Mouse (Mus musculus) myocyte (in vitro differentiated cells): ENCODE measurements around the gene Tuba8. TPM values are rescaled to one million over a fixed set of nuclear protein-coding genes. Genes with fewer than 3 reads are reported as not detected.

Experiments used
- H3K27me3 ChIP-seq: one replicate; pipeline ENCODE4 v1.6.1; 2011; ENCODE audit not compliant: control insufficient read depth, insufficient read depth, insufficient read length
- H3K36me3 ChIP-seq: one replicate; pipeline ENCODE4 v1.6.1; 2011; ENCODE audit not compliant: control insufficient read depth, insufficient read depth
- H3K4me2 ChIP-seq: one replicate; pipeline ENCODE4 v1.6.1; 2011; ENCODE audit warnings: low read depth, control low read depth
- H3K4me3 ChIP-seq: one replicate; pipeline ENCODE4 v1.5.1; 2011; ENCODE audit warnings: mild to moderate bottlenecking, control low read depth, moderate library complexity
- H3K79me2 ChIP-seq: one replicate; pipeline ENCODE4 v1.6.1; 2011; ENCODE audit not compliant: control insufficient read depth, insufficient read depth
- H3ac ChIP-seq: one replicate; pipeline ENCODE4 v1.6.1; 2011; ENCODE audit not compliant: control insufficient read depth, insufficient read length
- CEBPB ChIP-seq: IDR thresholded peaks from 2 replicates; pipeline ENCODE4 v1.6.1; 2011; ENCODE audit warnings: mild to moderate bottlenecking, moderate library complexity; ENCODE audit not compliant: poor library complexity, insufficient read depth, severe bottlenecking
- E2F4 ChIP-seq: IDR thresholded peaks from one replicate; pipeline ENCODE4 v1.6.1; 2011; ENCODE audit warnings: mild to moderate bottlenecking, control low read depth, moderate library complexity; ENCODE audit not compliant: insufficient read depth
- MAX ChIP-seq: IDR thresholded peaks from one replicate; pipeline ENCODE4 v1.6.1; 2011; ENCODE audit warnings: low read depth, mild to moderate bottlenecking, control low read depth
- MYOD1 ChIP-seq, 3 experiments: IDR thresholded peaks; one replicate each; pipeline ENCODE4 v1.6.1; 2011; ENCODE audit warnings: control low read depth in 2 of 3, low read depth in 2 of 3, mild to moderate bottlenecking in 2 of 3, moderate library complexity in 1 of 3; ENCODE audit not compliant: insufficient read length in 2 of 3, control insufficient read depth in 1 of 3
- MYOG ChIP-seq, 3 experiments: IDR thresholded peaks; one replicate each; pipeline ENCODE4 v1.6.1; 2011; ENCODE audit warnings: control low read depth in 2 of 3, low read depth in 2 of 3, mild to moderate bottlenecking in 2 of 3; ENCODE audit not compliant: insufficient read length in 2 of 3, control insufficient read depth in 1 of 3, insufficient read depth in 1 of 3
- POLR2A ChIP-seq: IDR thresholded peaks from one replicate; pipeline ENCODE4 v1.6.1; 2011; ENCODE audit warnings: low read depth, mild to moderate bottlenecking, control low read depth, moderate library complexity; ENCODE audit not compliant: insufficient read length
- POLR2AphosphoS2 ChIP-seq: IDR thresholded peaks from one replicate; pipeline ENCODE4 v1.6.1; 2011; ENCODE audit warnings: low read depth, control low read depth; ENCODE audit not compliant: insufficient read length
- REST ChIP-seq: IDR thresholded peaks from one replicate; pipeline ENCODE4 v1.6.1; 2011; ENCODE audit warnings: mild to moderate bottlenecking, control low read depth, moderate library complexity; ENCODE audit not compliant: insufficient read depth, insufficient read length
- SRF ChIP-seq: IDR thresholded peaks from one replicate; pipeline ENCODE4 v1.6.1; 2011; ENCODE audit warnings: low read depth; ENCODE audit not compliant: control insufficient read depth, insufficient read length
- TCF12 ChIP-seq: IDR thresholded peaks from one replicate; pipeline ENCODE4 v1.6.1; 2011; ENCODE audit warnings: mild to moderate bottlenecking, control low read depth; ENCODE audit not compliant: poor library complexity, insufficient read depth, severe bottlenecking
- TCF3 ChIP-seq: IDR thresholded peaks from one replicate; pipeline ENCODE4 v1.6.1; 2011; ENCODE audit warnings: low read depth, control low read depth; ENCODE audit not compliant: insufficient read length
- USF1 ChIP-seq: IDR thresholded peaks from one replicate; pipeline ENCODE4 v1.6.1; 2011; ENCODE audit warnings: low read depth, mild to moderate bottlenecking, control low read depth, moderate library complexity
- polyA plus RNA-seq: library from polyadenylated mRNA; unstranded; fragments of >200 nt; fragmentation: generic; extraction: Trizol; gene quantifications from one replicate; pipeline ENCODE4 v1.2.1, GENCODE M21; 2012; ENCODE audit warnings: missing spikeins

Gene Tuba8
- polyA plus RNA-seq, 1 experiment: not detected

- TF ChIP-seq E2F4 (no peak), POLR2AphosphoS2 (no peak), SRF (no peak), POLR2A (no peak), CEBPB (no peak), MAX (no peak), REST (no peak), TCF12 (no peak), USF1 (no peak), TCF3 (no peak), MYOD1 (IDR thresholded peaks at IDR 0.05; ENCODE audit: control insufficient read depth in 1 of 3, insufficient read length in 2 of 3, low read depth in 2 of 3) (no peak), MYOG (IDR thresholded peaks at IDR 0.05; ENCODE audit: control insufficient read depth in 1 of 3, insufficient read depth in 1 of 3, insufficient read length in 2 of 3, low read depth in 2 of 3) (no peak)
- Histone ChIP-seq H3K36me3 (no peaks in the 10 kb centered on the region), H3K4me3 (no peak overlapping the region), H3K27me3 (peaks cover 3% of the 10 kb centered on the region), H3ac (no peak overlapping the region), H3K79me2 (no peaks in the 10 kb centered on the region), H3K4me2 (no peak overlapping the region)
Observed at GRCm38 (mm10) chr6:121262496-121262895, 52.0 kb downstream of the Tuba8 start.

DNA sequence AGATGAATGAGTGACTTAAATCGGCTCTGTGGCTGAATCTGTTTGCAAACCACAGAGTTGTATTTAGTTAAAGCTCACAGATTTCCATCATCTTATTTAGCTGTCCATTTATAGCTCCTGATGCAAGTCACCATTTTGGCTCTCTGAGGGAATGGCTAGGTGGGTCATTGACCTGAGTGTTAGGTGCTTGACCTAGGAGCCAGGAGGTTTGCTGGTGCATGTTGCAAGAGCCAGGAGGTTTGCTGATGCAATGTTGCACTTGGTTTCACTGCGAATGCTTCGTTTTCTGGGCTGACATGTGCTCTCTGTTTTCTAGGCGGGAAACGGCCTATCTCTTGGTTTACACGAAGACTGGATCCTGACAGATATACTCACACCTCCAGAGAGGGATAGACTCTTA lies 59.7 kb downstream of the Tuba8 start:
- no peak overlapping the region for H3K4me2 ChIP-seq
- TF ChIP-seq MYOG (IDR thresholded peaks at IDR 0.05; ENCODE audit: control insufficient read depth in 1 of 3, insufficient read depth in 1 of 3, insufficient read length in 2 of 3, low read depth in 2 of 3) (no peak), CEBPB (0 out of 2 replicates have a peak, but pooled peaks have one; percentile 33), SRF (no peak), MYOD1 (IDR thresholded peaks at IDR 0.05; ENCODE audit: control insufficient read depth in 1 of 3, insufficient read length in 2 of 3, low read depth in 2 of 3) (no peak)
- H3K36me3 ChIP-seq: no peaks in the 10 kb centered on the region
- no peak overlapping the region for H3K4me3 ChIP-seq
- no peaks in the 10 kb centered on the region for H3K79me2 ChIP-seq
- H3K27me3 ChIP-seq: no peaks in the 10 kb centered on the region
- no peak overlapping the region for H3ac ChIP-seq

GRCm38 (mm10) chr6:121271707-121272074 lies 61.2 kb downstream of the Tuba8 start:
- Histone ChIP-seq H3K4me3 (peak overlapping the region; percentile 24), H3ac (no peak overlapping the region), H3K36me3 (no peaks in the 10 kb centered on the region), H3K4me2 (peak overlapping the region; percentile 61), H3K79me2 (no peaks in the 10 kb centered on the region), H3K27me3 (no peaks in the 10 kb centered on the region)
- TF ChIP-seq MAX: no peak
- no peak for TF ChIP-seq TCF3
- no peak for TF ChIP-seq SRF
- TF ChIP-seq MYOD1 (IDR thresholded peaks at IDR 0.05; ENCODE audit: control insufficient read depth in 1 of 3, insufficient read length in 2 of 3, low read depth in 2 of 3): no peak
- TF ChIP-seq TCF12: no peak
- TF ChIP-seq POLR2AphosphoS2: no peak
- no peak for TF ChIP-seq CEBPB
- TF ChIP-seq REST: no peak

DNA sequence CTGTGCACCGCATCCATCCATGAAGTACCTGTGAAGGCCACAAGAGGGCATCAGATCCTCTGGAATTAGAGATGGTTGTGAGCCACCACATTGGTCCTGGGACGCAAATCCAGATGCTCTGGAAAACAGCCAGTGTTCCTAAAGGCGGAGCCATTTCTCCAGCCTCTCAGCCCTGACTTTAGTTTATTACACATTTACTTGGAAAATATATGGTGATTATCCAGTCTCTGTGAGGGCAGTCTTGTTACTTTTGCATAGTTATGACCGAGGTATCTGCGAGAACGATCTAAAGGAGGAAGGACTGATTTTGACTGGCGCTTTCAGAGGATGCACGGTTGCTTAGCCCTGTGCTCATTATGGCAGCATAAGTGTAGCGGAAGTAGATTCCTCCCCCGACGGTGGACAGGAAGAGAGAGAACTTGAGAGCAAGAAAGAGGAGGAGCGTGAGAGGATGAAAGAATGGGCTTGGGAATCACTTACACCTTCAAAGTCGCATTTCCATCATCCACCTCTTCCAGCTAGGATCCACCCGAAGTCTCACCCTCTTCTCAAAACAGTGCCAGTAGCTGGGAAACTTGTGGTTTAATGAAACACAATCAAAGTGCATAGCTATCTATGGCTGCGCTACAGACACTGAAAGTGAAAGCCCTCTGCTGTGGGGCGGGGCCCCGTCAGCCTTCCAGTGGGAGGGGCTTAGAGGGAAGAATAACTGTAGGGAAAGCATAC lies 61.7 kb downstream of the Tuba8 start:
- Histone ChIP-seq H3K4me3 (peak overlapping the region; percentile 24), H3K4me2 (peak overlapping the region; percentile 81), H3K27me3 (peaks cover under 1% of the 10 kb centered on the region), H3K79me2 (no peaks in the 10 kb centered on the region), H3K36me3 (no peaks in the 10 kb centered on the region), H3ac (no peak overlapping the region)
- TF ChIP-seq MYOD1 (IDR thresholded peaks at IDR 0.05; ENCODE audit: control insufficient read depth in 1 of 3, insufficient read length in 2 of 3, low read depth in 2 of 3) (no peak), SRF (no peak), MAX (no peak), POLR2AphosphoS2 (no peak), MYOG (IDR thresholded peaks at IDR 0.05; ENCODE audit: control insufficient read depth in 1 of 3, insufficient read depth in 1 of 3, insufficient read length in 2 of 3, low read depth in 2 of 3) (no peak), REST (no peak), CEBPB (no peak), POLR2A (no peak), USF1 (no peak), TCF3 (no peak), E2F4 (no peak), TCF12 (no peak)
